Mouse (Mus musculus): ENCODE results near the gene Chd1. TPM values are rescaled to one million over a fixed set of nuclear protein-coding genes. Genes with fewer than 3 reads are reported as not detected.
"Not testable (repeated sequence)": the region's sequence is repeated elsewhere in the genome, so short reads cannot be mapped to it uniquely, and the experiment has no call there.

Gene Chd1
- polyA plus RNA-seq, 1 experiment from 2014 or later = 38.0 TPM

GRCm38 (mm10) chr17:15705303-15706284 lies 827 bp downstream of the Chd1 start:
- WGBS = under 1% methylated on average over 68 of the region's 89 CpGs
- peak; percentile 74 for ATAC-seq (ENCODE audit: low FRiP score, low read depth)
- H3K9ac ChIP-seq = peak overlapping the region; percentile 97

GRCm38 (mm10) chr17:15714507-15714906 lies 9.7 kb downstream of the Chd1 start:
- WGBS = 89% methylated on average over 4 of the region's 4 CpGs
- no peak for ATAC-seq (ENCODE audit: low FRiP score, low read depth)

More at GRCm38 (mm10) chr17:15705303-15706284, 827 bp downstream of the Chd1 start:
- Histone ChIP-seq H3K4me2 (replicated peaks) (peak overlapping the region; percentile 88), H3K4me3 (peak overlapping the region; percentile 97), H3K27me3 (replicated peaks) (no peaks in the 10 kb centered on the region), H3K4me1 (peaks cover 12% of the 10 kb centered on the region), H3K9me3 (no peaks in the 10 kb centered on the region), H3K36me3 (peaks cover 13% of the 10 kb centered on the region), H3K27ac (peak overlapping the region; percentile 97)

DNA sequence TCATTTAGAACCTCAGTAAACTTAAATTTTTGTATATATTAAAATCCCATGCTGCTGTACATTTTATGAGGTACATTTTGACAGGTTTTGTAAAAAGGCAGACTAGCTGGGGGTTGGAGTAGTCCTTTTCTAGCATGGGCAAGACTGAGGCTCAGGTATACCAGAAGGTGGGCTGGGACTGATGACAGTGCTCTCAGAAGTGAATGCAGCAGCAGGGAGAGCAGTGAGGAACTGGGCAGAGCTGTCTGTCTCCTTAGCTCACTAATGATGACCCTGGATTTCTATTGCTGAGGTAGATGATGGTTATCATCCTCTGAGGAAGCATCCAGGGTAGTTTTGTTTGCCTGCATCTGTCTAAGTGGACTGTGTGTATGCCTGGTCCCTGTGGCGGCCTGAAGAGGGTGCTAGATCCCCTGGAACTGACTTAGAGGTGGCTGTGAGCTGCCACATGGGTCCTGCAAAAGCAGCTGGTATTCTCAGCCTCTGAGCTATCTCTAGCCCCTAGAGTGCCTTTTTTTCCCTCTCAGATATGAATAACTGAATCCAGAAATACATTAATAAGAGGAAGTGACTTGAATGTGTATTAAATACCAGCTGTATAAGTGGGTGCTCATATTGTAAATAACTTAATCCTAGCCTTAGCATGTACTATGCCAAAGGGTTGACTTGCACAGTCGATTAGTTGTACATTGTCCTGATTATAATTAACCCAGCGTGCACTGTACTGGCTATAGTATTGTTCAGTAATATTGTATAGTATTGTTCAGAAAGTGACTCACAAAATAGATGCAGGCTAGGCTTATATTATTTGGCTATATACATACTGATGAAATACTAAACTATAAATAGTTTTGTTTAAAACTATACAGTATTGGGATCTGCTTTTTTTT lies 10.5 kb downstream of the Chd1 start:
- no peak overlapping the region for H3K4me3 ChIP-seq
- H3K4me1 ChIP-seq = no peaks in the 10 kb centered on the region
- ATAC-seq (ENCODE audit: low FRiP score, low read depth) = 0 out of 2 replicates have a peak, but pooled peaks have one; percentile 33
- no peaks in the 10 kb centered on the region for H3K9me3 ChIP-seq
- no peaks in the 10 kb centered on the region for H3K27me3 ChIP-seq (replicated peaks)
- no peaks in the 10 kb centered on the region; the same call in 1 of the 2 replicates for H3K36me3 ChIP-seq
- 76% methylated on average over 3 of the region's 3 CpGs for WGBS
- H3K27ac ChIP-seq = no peak overlapping the region
- no peak overlapping the region for H3K9ac ChIP-seq
- H3K4me2 ChIP-seq (replicated peaks) = no peak overlapping the region

More at GRCm38 (mm10) chr17:15714507-15714906, 9.7 kb downstream of the Chd1 start:
- Histone ChIP-seq H3K4me3 (no peak overlapping the region), H3K4me2 (replicated peaks) (no peak overlapping the region), H3K9ac (no peak overlapping the region), H3K4me1 (no peaks in the 10 kb centered on the region), H3K9me3 (no peaks in the 10 kb centered on the region), H3K36me3 (no peaks in the 10 kb centered on the region; the same call in 1 of the 2 replicates), H3K27me3 (replicated peaks) (no peaks in the 10 kb centered on the region), H3K27ac (no peak overlapping the region)

DNA sequence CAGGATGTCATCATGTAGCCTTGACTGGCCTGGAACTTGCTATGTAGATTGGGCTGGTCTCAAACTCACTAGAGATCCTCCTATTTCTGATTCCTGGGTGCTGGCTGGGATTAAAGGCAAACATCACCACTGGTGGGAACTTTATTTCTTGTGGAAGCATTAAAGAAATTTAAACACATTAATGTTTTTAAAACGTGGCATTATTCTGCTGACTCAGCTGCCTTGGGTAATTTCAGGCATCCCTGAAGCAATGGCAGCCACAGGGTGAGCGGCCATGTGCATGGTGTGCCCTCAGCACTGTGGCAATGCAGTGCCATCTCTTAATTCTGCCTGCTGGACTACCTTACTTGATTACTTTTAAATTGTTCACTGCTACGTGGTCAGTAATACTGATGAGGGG lies 11.2 kb downstream of the Chd1 start:
- H3K9me3 ChIP-seq = no peaks in the 10 kb centered on the region
- ATAC-seq (ENCODE audit: low FRiP score, low read depth) = no peak
- no peak overlapping the region for H3K9ac ChIP-seq
- no peak overlapping the region for H3K4me3 ChIP-seq
- no peaks in the 10 kb centered on the region for H3K4me1 ChIP-seq
- H3K27ac ChIP-seq = no peak overlapping the region
- no peaks in the 10 kb centered on the region; the same call in 1 of the 2 replicates for H3K36me3 ChIP-seq
- H3K27me3 ChIP-seq (replicated peaks) = no peaks in the 10 kb centered on the region
- H3K4me2 ChIP-seq (replicated peaks) = no peak overlapping the region
- WGBS = 86% methylated on average over 3 of the region's 3 CpGs

DNA sequence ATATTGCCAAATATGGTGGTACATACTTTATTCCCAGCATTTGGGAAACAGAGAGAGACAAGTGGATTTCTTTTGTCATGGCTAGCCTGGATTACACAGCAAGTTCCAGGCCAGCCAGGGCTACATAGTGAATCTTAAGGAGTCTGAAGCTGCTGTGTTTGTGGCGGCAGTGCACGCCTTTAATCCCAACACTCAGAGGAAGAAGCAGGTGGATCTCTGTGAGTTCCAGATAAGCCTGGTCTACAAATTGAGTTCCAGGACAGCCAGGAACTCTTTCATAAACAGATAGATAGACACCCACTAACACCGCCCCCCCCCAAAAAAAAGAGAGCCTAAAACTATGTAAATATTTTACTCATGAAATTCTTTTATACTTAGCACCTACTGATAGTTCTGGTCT lies 16.1 kb downstream of the Chd1 start:
- H3K4me1 ChIP-seq = no peaks in the 10 kb centered on the region
- WGBS = 100% methylated on average over 3 of the region's 3 CpGs

DNA sequence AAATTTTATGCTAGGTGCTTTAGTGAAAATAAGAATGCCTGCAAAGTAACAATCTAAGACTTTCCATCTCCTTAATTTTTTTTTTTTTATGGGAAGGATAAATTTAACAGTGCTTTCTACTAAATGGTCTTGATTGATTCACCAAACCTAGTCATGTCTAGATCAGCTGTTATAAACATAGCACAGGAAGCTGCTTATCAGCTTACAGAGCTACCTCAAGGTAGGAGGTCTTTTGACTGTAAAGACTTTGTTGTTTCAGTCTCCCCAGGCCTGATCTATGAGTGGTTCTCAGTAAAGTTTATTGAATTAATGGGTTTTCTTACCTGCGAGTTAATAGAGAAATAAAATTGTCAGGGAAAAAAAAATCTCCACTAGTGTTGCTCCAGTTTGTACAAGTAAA lies 18.5 kb downstream of the Chd1 start:
- Histone ChIP-seq H3K4me1 (no peaks in the 10 kb centered on the region), H3K4me3 (no peak overlapping the region), H3K36me3 (peaks cover 37% of the 10 kb centered on the region), H3K4me2 (replicated peaks) (no peak overlapping the region), H3K27ac (no peak overlapping the region), H3K9ac (no peak overlapping the region), H3K27me3 (replicated peaks) (no peaks in the 10 kb centered on the region), H3K9me3 (no peaks in the 10 kb centered on the region)
- 86% methylated on average over 1 of the region's 1 CpGs for WGBS
- no peak for ATAC-seq (ENCODE audit: low FRiP score, low read depth)

More for the DNA sequence above, 16.1 kb downstream of the Chd1 start:
- Histone ChIP-seq H3K9ac (no peak overlapping the region), H3K4me2 (replicated peaks) (no peak overlapping the region), H3K27me3 (replicated peaks) (no peaks in the 10 kb centered on the region), H3K36me3 (peaks cover 14% of the 10 kb centered on the region), H3K4me3 (no peak overlapping the region), H3K9me3 (no peaks in the 10 kb centered on the region), H3K27ac (no peak overlapping the region)
- ATAC-seq (ENCODE audit: low FRiP score, low read depth) = no peak

GRCm38 (mm10) chr17:15723866-15724475 lies 19.2 kb downstream of the Chd1 start:
- H3K4me3 ChIP-seq; H3K9ac ChIP-seq; H3K4me2 ChIP-seq (replicated peaks); H3K27ac ChIP-seq; H3K27me3 ChIP-seq (replicated peaks); H3K9me3 ChIP-seq; H3K4me1 ChIP-seq; ATAC-seq (ENCODE audit: low FRiP score, low read depth): not testable (repeated sequence)
- peaks cover 37% of the 10 kb centered on the region for H3K36me3 ChIP-seq
- WGBS = 95% methylated on average over 4 of the region's 5 CpGs

DNA sequence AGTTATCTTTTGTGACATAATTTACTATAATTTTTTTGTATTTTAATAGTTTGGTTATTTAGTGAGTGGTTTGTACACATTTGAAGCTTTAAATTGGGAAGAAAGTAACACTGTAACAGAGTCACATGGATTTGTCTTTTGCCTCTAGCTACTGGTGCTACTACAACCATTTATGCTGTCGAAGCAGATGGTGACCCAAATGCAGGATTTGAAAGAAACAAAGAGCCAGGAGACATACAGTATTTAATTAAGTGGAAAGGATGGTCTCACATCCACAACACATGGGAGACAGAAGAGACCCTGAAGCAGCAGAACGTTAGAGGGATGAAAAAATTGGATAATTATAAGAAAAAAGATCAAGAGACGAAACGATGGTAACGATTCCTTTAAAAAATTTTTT lies 26.9 kb downstream of the Chd1 start:
- ATAC-seq (ENCODE audit: low FRiP score, low read depth) = 0 out of 2 replicates have a peak, but pooled peaks have one; percentile 44
- 84% methylated on average over 5 of the region's 5 CpGs for WGBS
- H3K36me3 ChIP-seq = peaks cover 54% of the 10 kb centered on the region

DNA sequence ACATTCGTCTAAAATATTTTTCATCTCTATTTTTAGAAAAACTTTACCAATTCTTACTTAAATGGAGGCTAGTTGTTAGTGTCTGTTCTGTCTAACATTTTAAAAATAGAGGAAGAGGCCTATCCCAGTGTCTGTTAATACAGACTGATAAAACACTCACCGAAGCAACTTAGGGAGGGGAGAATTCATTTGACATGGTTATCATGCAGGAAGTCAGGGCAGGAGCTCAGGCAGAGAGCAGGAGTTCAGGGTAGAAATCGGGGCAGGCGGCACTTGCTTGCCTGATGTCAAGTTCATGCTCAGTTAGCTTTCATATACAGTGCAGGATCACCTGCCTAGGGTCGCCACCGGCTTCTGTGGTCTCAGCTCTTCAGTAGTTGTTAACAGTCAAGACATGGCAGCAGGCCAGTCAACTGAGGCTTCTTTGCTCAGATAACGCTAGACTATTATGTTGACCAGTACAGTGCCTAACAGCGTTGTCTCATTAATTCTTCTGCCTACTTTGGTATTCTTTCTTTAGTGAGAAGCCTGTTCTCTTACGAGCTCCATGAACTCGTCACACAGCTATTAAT lies 32.7 kb downstream of the Chd1 start:
- no peak for ATAC-seq (ENCODE audit: low FRiP score, low read depth)
- Histone ChIP-seq H3K4me3 (no peak overlapping the region), H3K4me1 (no peaks in the 10 kb centered on the region), H3K4me2 (replicated peaks) (no peak overlapping the region), H3K27ac (no peak overlapping the region), H3K27me3 (replicated peaks) (no peaks in the 10 kb centered on the region), H3K9me3 (no peaks in the 10 kb centered on the region), H3K36me3 (peaks cover 49% of the 10 kb centered on the region), H3K9ac (no peak overlapping the region)
- 93% methylated on average over 10 of the region's 10 CpGs for WGBS

More for the DNA sequence above, 26.9 kb downstream of the Chd1 start:
- H3K27me3 ChIP-seq (replicated peaks) = no peaks in the 10 kb centered on the region
- no peak overlapping the region for H3K4me2 ChIP-seq (replicated peaks)
- no peaks in the 10 kb centered on the region for H3K9me3 ChIP-seq
- no peaks in the 10 kb centered on the region for H3K4me1 ChIP-seq
- H3K27ac ChIP-seq = no peak overlapping the region
- no peak overlapping the region for H3K4me3 ChIP-seq
- H3K9ac ChIP-seq = no peak overlapping the region

DNA sequence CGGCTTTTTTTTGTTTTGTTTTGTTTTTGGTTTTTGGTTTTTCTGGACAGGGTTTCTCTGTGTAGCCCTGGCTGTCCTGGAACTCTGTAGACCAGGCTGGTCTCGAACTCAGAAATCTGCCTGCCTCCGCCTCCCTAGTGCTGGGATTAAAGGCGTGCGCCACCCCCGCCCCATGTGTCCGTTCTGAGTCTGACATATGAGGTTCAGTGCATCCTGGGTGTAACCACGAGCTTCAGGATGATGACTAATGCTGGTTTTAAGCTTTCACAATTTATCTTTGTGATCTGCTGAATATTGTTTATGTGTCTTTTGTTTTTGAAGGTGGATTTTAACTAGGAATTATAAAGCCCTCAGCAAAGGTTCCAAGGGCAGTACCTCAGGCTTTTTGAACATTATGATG lies 37.1 kb downstream of the Chd1 start:
- Histone ChIP-seq H3K9ac (no peak overlapping the region), H3K27ac (no peak overlapping the region), H3K4me2 (replicated peaks) (no peak overlapping the region), H3K36me3 (peaks cover 47% of the 10 kb centered on the region), H3K9me3 (no peaks in the 10 kb centered on the region), H3K4me3 (no peak overlapping the region), H3K27me3 (replicated peaks) (no peaks in the 10 kb centered on the region), H3K4me1 (no peaks in the 10 kb centered on the region)
- ATAC-seq (ENCODE audit: low FRiP score, low read depth) = no peak
- WGBS = 92% methylated on average over 8 of the region's 8 CpGs

DNA sequence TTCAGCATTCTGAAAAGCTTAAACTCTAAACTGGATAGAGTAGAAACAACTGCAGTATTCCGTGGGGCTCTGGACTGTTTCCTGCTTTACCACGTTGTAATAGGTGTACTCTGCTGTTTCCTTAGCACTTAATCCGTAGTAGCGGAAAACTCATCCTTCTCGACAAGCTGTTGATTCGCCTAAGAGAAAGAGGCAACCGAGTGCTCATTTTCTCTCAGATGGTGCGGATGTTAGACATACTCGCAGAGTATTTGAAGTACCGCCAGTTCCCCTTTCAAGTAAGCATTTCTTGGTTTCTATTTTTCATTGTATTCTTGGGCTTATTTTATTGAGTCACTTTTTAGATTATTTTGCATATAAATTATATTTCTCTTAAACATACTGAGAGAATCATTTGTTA lies 38.2 kb downstream of the Chd1 start:
- WGBS = 94% methylated on average over 10 of the region's 10 CpGs

More for the DNA sequence above, 38.2 kb downstream of the Chd1 start:
- H3K9me3 ChIP-seq = no peaks in the 10 kb centered on the region
- no peak overlapping the region for H3K9ac ChIP-seq
- no peak for ATAC-seq (ENCODE audit: low FRiP score, low read depth)
- no peak overlapping the region for H3K4me2 ChIP-seq (replicated peaks)
- H3K27ac ChIP-seq = no peak overlapping the region
- H3K4me1 ChIP-seq = no peaks in the 10 kb centered on the region
- peaks cover 49% of the 10 kb centered on the region for H3K36me3 ChIP-seq
- H3K27me3 ChIP-seq (replicated peaks) = no peaks in the 10 kb centered on the region
- H3K4me3 ChIP-seq = no peak overlapping the region
